Mouse (Mus musculus) lung, embryonic 15.5 days (tissue): Measurements from ENCODE around the gene Gm10681. TPM values are rescaled to one million over a fixed set of nuclear protein-coding genes. Genes with fewer than 3 reads are reported as not detected.
"Not testable (repeated sequence)": the region's sequence is repeated elsewhere in the genome, so short reads cannot be mapped to it uniquely, and the experiment has no call there.

Experiments
- ATAC-seq: fragments of 200-750 bp; cut with Nextera tagmentation; 2 replicates; pipeline ENCODE4 v1.8.0; 2017; ENCODE audit warnings: moderate number of reproducible peaks, borderline replicate concordance; ENCODE audit not compliant: low FRiP score, low TSS enrichment; ENCODE audit errors: extremely low read depth
- H3K27ac ChIP-seq: fragments of 300-500 bp; sonication (generic); 2 replicates; pipeline ENCODE4 v1.5.1; 2015; ENCODE audit warnings: moderate library complexity, mild to moderate bottlenecking, inconsistent platforms
- H3K27me3 ChIP-seq: fragments of 300-500 bp; sonication (generic); 2 replicates; pipeline ENCODE4 v1.6.1; 2015; ENCODE audit warnings: inconsistent platforms
- H3K36me3 ChIP-seq: fragments of 300-500 bp; sonication (generic); 2 replicates; pipeline ENCODE4 v1.6.1; 2015; ENCODE audit warnings: inconsistent platforms
- H3K4me1 ChIP-seq: fragments of 300-500 bp; sonication (generic); 2 replicates; pipeline ENCODE4 v1.6.1; 2015; ENCODE audit warnings: inconsistent platforms
- H3K4me2 ChIP-seq: fragments of 300-500 bp; sonication (generic); 2 replicates; pipeline ENCODE4 v1.6.1; 2015; ENCODE audit warnings: inconsistent platforms, mild to moderate bottlenecking, moderate library complexity
- H3K4me3 ChIP-seq: fragments of 300-500 bp; sonication (generic); 2 replicates; pipeline ENCODE4 v1.5.1; 2015; ENCODE audit warnings: mild to moderate bottlenecking, inconsistent platforms
- H3K9ac ChIP-seq: fragments of 300-500 bp; sonication (generic); 2 replicates; pipeline ENCODE4 v1.6.1; 2015; ENCODE audit warnings: inconsistent platforms
- H3K9me3 ChIP-seq: fragments of 300-500 bp; sonication (generic); 2 replicates; pipeline ENCODE4 v1.6.1; 2016; ENCODE audit warnings: inconsistent platforms
- WGBS: fragments of 180-500 bp; shearing (Covaris S2); methylation state at CpG from one replicate; pipeline ENCODE4 v1.1.7; 2015; 5-methylcytosine and 5-hydroxymethylcytosine counted together
- polyA plus RNA-seq: library from polyadenylated mRNA; unstranded; fragments of >200 nt; fragmentation: Nextera tagmentation; extraction: Ambion mirVana; gene quantifications from 2 replicates; pipeline ENCODE4 v1.2.1, GENCODE M21; 2015

Gene Gm10681
- 0.11 TPM in 1 of 2 replicates, not detected in the other for polyA plus RNA-seq

DNA sequence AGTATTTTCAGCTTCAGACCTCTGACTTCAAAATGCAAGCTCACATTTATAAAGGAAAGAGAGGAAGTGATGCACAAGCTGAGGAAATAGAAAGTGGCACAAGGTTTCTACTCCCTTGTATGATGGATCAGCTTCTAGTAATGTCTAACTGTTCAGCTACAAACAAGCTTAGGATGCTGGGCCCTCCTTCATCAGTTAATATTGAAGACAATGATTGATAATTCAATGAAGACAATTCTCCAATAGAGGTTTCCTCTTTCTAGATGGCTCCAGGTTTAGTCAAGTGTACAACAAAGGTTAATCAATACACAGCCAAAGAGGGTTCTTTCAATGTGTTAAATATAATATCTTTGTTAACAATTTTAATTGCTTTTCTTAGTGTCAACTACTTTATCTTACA lies at the start of gene Gm10681:
Gm10681 (minus strand) TSS at position 101 of the 400 bp plus-strand sequence.
- H3K4me3 ChIP-seq = no peak within 1 kb of the TSS
- H3K27me3 ChIP-seq = no peaks in the 10 kb centered on the region
- no peaks in the 10 kb centered on the region for H3K36me3 ChIP-seq
- no peak within 1 kb of the TSS for H3K4me2 ChIP-seq
- no peak within 1 kb of the TSS for H3K27ac ChIP-seq
- ATAC-seq = no peak
- H3K9ac ChIP-seq = no peak within 1 kb of the TSS
- H3K4me1 ChIP-seq = no peaks in the 10 kb centered on the region
- H3K9me3 ChIP-seq = no peaks in the 10 kb centered on the region

GRCm38 (mm10) chr3:98635145-98635544 lies 46.5 kb upstream of the Gm10681 start:
- H3K36me3 ChIP-seq = no peaks in the 10 kb centered on the region
- no peak overlapping the region for H3K9ac ChIP-seq
- no peak overlapping the region for H3K27ac ChIP-seq
- H3K9me3 ChIP-seq = no peaks in the 10 kb centered on the region
- 64% methylated on average over 1 of the region's 1 CpGs for WGBS
- no peak overlapping the region for H3K4me3 ChIP-seq
- no peak overlapping the region for H3K4me2 ChIP-seq
- no peaks in the 10 kb centered on the region for H3K4me1 ChIP-seq
- no peaks in the 10 kb centered on the region for H3K27me3 ChIP-seq
- ATAC-seq = no peak

DNA sequence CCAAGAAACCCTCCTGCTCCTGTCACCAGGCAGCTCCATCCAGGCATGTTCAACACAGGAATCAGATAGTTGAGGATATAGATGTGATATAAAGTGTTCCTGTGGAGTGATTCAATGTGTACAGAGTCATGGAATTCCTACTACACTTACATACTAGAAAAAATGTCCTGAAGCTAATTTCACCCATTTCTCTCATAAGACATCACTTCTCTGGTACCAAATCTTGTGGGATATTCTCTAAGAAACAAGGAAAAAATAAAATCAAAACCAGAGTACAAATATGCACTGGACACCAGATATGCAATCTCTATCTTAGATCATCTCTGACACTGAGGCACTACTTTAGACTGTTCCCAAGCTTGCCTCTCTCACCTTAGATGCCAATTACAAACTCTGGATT lies 41.5 kb upstream of the Gm10681 start, which contains the start of gene Hsd3b5:
Hsd3b5 (minus strand) TSS at position 101 of the 400 bp plus-strand sequence.
- Histone ChIP-seq H3K4me1 (no peaks in the 10 kb centered on the region), H3K9me3 (no peaks in the 10 kb centered on the region), H3K36me3 (no peaks in the 10 kb centered on the region), H3K4me2 (no peak within 1 kb of the TSS), H3K4me3 (no peak within 1 kb of the TSS), H3K27ac (no peak within 1 kb of the TSS), H3K9ac (no peak within 1 kb of the TSS), H3K27me3 (no peaks in the 10 kb centered on the region)
- ATAC-seq = no peak

GRCm38 (mm10) chr3:98629633-98630032 lies 41.0 kb upstream of the Gm10681 start:
- no peak for ATAC-seq
- Histone ChIP-seq H3K4me1 (no peaks in the 10 kb centered on the region), H3K36me3 (no peaks in the 10 kb centered on the region), H3K4me3 (no peak overlapping the region), H3K9me3 (no peaks in the 10 kb centered on the region), H3K4me2 (no peak overlapping the region), H3K27me3 (no peaks in the 10 kb centered on the region), H3K9ac (no peak overlapping the region), H3K27ac (no peak overlapping the region)
- WGBS = 85% methylated on average over 3 of the region's 3 CpGs

GRCm38 (mm10) chr3:98616786-98617185 lies 28.2 kb upstream of the Gm10681 start:
- not testable (repeated sequence) for H3K4me1 ChIP-seq, ATAC-seq, H3K9me3 ChIP-seq, H3K36me3 ChIP-seq, H3K27me3 ChIP-seq, H3K4me3 ChIP-seq, H3K9ac ChIP-seq, H3K4me2 ChIP-seq, H3K27ac ChIP-seq
- WGBS = 69% methylated on average over 1 of the region's 1 CpGs

DNA sequence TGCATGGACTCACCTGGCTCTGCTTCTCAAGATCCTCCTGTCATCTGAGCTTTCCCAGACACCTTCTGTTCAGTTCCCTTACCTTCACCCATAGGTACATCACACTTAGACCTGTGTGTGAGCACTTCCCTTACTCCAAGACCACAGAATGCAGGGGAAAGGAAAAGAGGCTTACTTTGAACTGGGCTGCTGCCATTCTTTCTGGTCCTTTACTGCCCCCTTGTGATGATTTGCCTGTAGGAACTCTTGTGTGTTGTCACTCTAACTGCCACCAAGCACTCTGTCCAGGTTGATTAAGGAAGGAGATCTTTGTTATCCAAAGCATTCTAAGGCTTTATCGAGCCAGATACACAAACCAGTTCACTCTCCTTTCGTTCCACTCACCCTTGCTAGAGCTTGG lies 27.6 kb upstream of the Gm10681 start:
- not testable (repeated sequence) for ATAC-seq, H3K9me3 ChIP-seq, H3K4me2 ChIP-seq, H3K27me3 ChIP-seq, H3K27ac ChIP-seq, H3K9ac ChIP-seq, H3K4me3 ChIP-seq, H3K4me1 ChIP-seq, H3K36me3 ChIP-seq
- 32% methylated on average over 2 of the region's 2 CpGs for WGBS

GRCm38 (mm10) chr3:98614406-98614927 lies 25.9 kb upstream of the Gm10681 start:
- not testable (repeated sequence) for ATAC-seq, H3K4me3 ChIP-seq, H3K36me3 ChIP-seq, H3K27me3 ChIP-seq, H3K9ac ChIP-seq, H3K4me2 ChIP-seq, H3K4me1 ChIP-seq, H3K27ac ChIP-seq, H3K9me3 ChIP-seq
- 60% methylated on average over 2 of the region's 2 CpGs for WGBS

GRCm38 (mm10) chr3:98613963-98614362 lies 25.4 kb upstream of the Gm10681 start:
- H3K9me3 ChIP-seq = no peaks in the 10 kb centered on the region
- no peak overlapping the region for H3K4me2 ChIP-seq
- H3K36me3 ChIP-seq = no peaks in the 10 kb centered on the region
- ATAC-seq = no peak
- H3K27ac ChIP-seq = no peak overlapping the region
- no peak overlapping the region for H3K9ac ChIP-seq
- H3K4me3 ChIP-seq = no peak overlapping the region
- no peaks in the 10 kb centered on the region for H3K4me1 ChIP-seq
- H3K27me3 ChIP-seq = no peaks in the 10 kb centered on the region

DNA sequence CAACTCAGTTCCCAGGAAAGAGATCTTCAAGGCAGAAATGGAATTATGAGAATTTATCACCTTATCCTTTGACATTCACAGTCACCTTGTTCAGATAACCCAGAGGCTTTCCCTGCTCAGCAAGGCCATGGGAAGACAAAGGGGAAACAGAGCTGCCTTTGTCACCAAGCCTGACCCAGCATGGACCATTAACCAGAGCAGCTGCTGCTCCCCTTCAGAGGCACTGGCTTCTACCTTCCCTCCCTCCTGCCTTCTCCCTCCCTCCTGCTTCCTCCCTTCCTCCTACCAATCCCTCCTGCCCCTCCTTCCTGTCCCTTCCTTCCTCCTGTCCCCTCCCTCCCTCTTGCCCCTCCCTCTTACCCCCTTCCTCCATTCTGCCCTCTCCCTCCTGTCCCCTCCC lies 24.9 kb upstream of the Gm10681 start:
- not testable (repeated sequence) for H3K9me3 ChIP-seq, H3K27ac ChIP-seq, H3K27me3 ChIP-seq, H3K4me3 ChIP-seq, ATAC-seq, H3K4me1 ChIP-seq, H3K4me2 ChIP-seq, H3K36me3 ChIP-seq, H3K9ac ChIP-seq

DNA sequence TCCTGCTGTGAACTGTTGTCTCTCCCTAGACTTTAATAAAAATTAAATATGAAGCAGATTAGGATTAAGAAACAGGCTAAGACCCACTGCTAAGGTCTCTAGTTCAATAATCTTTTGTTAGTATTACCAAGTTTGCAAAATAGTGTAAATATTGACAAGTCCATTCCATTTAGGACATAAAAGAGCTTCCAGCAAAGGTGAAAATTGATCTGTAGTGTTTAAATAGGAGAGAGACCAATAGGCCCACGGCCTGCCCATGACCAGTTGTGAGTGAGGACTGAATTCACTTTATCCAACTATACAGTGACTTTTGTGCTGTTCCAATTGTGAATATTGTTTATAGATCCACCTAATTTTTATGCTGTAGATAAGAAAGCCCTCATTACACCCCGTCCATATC lies 886 bp downstream of the Gm10681 start:
- Histone ChIP-seq H3K9ac (no peak overlapping the region), H3K36me3 (no peaks in the 10 kb centered on the region), H3K27ac (no peak overlapping the region), H3K9me3 (no peaks in the 10 kb centered on the region), H3K27me3 (no peaks in the 10 kb centered on the region), H3K4me2 (no peak overlapping the region), H3K4me1 (no peaks in the 10 kb centered on the region), H3K4me3 (no peak overlapping the region)
- no peak for ATAC-seq
- 64% methylated on average over 2 of the region's 2 CpGs for WGBS

- H3K27me3 ChIP-seq, H3K4me1 ChIP-seq, H3K9me3 ChIP-seq, ATAC-seq, H3K4me3 ChIP-seq, H3K9ac ChIP-seq, H3K36me3 ChIP-seq, H3K4me2 ChIP-seq, H3K27ac ChIP-seq: not testable (repeated sequence)
Observed at GRCm38 (mm10) chr3:98582622-98583021, 6.0 kb downstream of the Gm10681 start.

- H3K36me3 ChIP-seq, H3K27me3 ChIP-seq, H3K4me1 ChIP-seq, H3K9ac ChIP-seq, H3K27ac ChIP-seq, H3K4me3 ChIP-seq, H3K4me2 ChIP-seq, H3K9me3 ChIP-seq, ATAC-seq: not testable (repeated sequence)
- whole genome bisulfite sequencing = no CpG with 5 or more reads among the region's 1 CpGs
Observed at GRCm38 (mm10) chr3:98582202-98582601, 6.4 kb downstream of the Gm10681 start.

DNA sequence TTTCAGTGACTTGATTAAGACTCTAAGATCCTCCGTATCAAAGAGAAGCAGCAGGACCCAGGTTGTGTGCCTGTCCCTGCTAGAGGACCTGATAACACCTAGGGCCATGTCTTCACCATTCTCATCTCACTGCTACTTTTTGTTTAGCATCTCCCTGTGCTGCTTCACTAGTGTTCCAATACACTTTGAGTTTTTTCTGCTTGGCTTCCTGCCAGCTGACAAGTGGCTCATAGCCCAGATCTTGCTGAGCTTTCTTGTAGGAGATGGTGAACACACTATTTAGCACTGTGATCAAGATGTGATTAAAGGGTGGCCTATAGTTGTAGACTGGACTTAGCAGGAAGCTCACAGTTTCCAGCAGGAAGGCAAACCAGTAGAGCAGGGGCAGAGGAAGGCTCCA lies 7.6 kb downstream of the Gm10681 start:
- H3K27me3 ChIP-seq, H3K4me1 ChIP-seq, H3K9ac ChIP-seq, H3K4me2 ChIP-seq, H3K27ac ChIP-seq, ATAC-seq, H3K4me3 ChIP-seq, H3K9me3 ChIP-seq, H3K36me3 ChIP-seq: not testable (repeated sequence)
- WGBS = 100% methylated on average over 1 of the region's 1 CpGs
